Mouse (Mus musculus): ENCODE measurements at regions not wholly inside any gene's neighbourhood (a gene's known extent, or its start where the extent isn't known, plus 50 kb on each side); places are given as distances from the start of the nearest gene placed in this dataset.

- TF ChIP-seq CTCF (IDR thresholded peaks at IDR 0.05; ENCODE audit: low read depth) (no peak), EP300 (IDR thresholded peaks at IDR 0.05; ENCODE audit: low read depth) (no peak)
These were observed 130.0 kb upstream of the Pitx2 start for GRCm38 (mm10) chr3:129069676-129070075.
